Mouse (Mus musculus): ENCODE measurements around the gene Klf17.

The Klf17 gene

DNA sequence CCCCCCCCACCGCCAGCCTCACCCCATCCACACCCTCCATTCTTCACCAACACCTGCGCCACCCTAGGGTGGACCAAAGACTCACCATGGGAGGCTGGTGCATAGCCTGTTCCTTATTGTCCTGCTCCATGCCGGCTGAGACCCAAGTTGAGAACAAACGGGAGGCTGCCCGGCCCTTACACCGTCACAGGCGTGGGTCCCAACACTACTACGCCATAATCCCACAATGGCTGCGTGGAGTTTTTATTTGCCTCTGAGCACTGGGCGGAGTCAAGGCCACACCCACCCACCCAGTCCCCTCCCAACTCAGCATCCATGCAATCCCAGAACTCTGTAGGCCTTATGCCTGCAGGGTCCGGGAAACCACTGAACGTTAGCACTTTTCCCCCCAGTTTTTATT is at the start of gene Klf17:
Klf17 (minus strand) TSS at position 233 of the 400 bp plus-strand sequence.
- no peaks in the 10 kb centered on the region for H3K9me3 ChIP-seq (ENCODE audit: low read length)
- no peak within 1 kb of the TSS for H3K4me3 ChIP-seq (replicated peaks; ENCODE audit: low read length)
- no peaks in the 10 kb centered on the region for H3K4me1 ChIP-seq (replicated peaks; ENCODE audit: low read depth, low read length)
- TF ChIP-seq NANOG (IDR thresholded peaks at IDR 0.05; ENCODE audit: borderline replicate concordance, low read length) (no peak), POU5F1 (IDR thresholded peaks at IDR 0.05; ENCODE audit: borderline replicate concordance, low read length) (no peak), CTCF (conservative IDR thresholded peaks at IDR 0.05; ENCODE audit: low read length) (no peak)
- no peaks in the 10 kb centered on the region for H3K36me3 ChIP-seq (ENCODE audit: insufficient read depth, low read length)
- no peaks in the 10 kb centered on the region for H3K27me3 ChIP-seq (ENCODE audit: insufficient read depth, low read length)

DNA sequence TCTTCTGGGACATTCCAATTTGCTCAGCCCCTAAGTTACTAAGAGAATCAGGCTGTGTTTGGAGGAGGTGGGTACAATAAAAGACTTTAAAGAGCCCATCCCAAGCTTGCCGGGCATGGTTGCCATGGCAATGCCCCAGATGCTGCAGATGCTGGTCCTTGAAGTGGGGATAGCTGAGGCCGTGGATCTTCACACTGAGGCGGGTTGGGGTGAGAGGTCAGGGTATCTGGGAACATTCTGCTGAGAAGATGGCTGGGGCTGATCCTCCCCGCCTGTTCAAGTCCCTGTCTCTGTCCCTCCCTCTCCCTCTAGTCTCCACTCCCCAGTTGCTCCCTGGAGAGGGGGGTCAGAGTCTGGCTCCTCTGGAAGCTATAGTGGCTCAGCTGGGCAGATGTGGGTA is 48.9 kb upstream of the Klf17 start:
- H3K36me3 ChIP-seq (ENCODE audit: insufficient read depth, low read length): no peaks in the 10 kb centered on the region
- no peaks in the 10 kb centered on the region for H3K9me3 ChIP-seq (ENCODE audit: low read length)
- TF ChIP-seq NANOG (IDR thresholded peaks at IDR 0.05; ENCODE audit: borderline replicate concordance, low read length): no peak
- no peak overlapping the region for H3K4me3 ChIP-seq (replicated peaks; ENCODE audit: low read length)
- H3K27me3 ChIP-seq (ENCODE audit: insufficient read depth, low read length): no peaks in the 10 kb centered on the region; the same call in 1 of the 2 replicates
- peaks cover 22% of the 10 kb centered on the region for H3K4me1 ChIP-seq (replicated peaks; ENCODE audit: low read depth, low read length)

DNA sequence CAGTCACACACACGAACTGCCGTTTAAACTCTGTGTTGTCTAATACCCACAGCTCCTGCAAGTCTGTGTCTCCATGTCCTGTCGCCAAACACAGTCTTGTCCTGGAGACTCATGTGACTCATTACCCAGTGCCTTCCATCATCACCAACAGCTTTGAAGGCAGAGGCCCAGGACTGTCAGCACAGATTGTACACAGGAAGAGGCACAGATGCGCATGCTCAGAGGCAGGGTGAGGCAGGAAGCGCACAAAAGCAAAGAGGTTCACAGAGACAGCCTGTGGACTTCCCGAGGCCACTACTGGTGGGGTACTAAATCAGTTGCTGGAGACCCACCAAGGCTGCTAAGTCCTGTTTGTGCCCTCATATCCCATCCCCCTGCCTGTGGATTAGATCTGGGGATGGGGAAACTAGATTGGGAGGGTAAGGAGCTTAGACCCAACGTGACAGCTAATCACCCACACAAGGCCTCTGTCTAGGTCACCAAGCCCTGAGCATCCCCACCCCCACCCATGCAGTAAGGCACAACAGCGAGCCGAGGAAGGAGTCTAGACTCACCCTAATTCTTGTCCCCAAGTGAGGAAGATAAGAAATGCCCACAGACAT is 48.2 kb upstream of the Klf17 start:
- no peaks in the 10 kb centered on the region for H3K9me3 ChIP-seq (ENCODE audit: low read length)
- no peaks in the 10 kb centered on the region; the same call in 1 of the 2 replicates for H3K27me3 ChIP-seq (ENCODE audit: insufficient read depth, low read length)
- H3K4me3 ChIP-seq (replicated peaks; ENCODE audit: low read length): no peak overlapping the region
- H3K36me3 ChIP-seq (ENCODE audit: insufficient read depth, low read length): no peaks in the 10 kb centered on the region
- peaks cover 22% of the 10 kb centered on the region for H3K4me1 ChIP-seq (replicated peaks; ENCODE audit: low read depth, low read length)
- TF ChIP-seq NANOG (IDR thresholded peaks at IDR 0.05; ENCODE audit: borderline replicate concordance, low read length) (no peak), POU5F1 (IDR thresholded peaks at IDR 0.05; ENCODE audit: borderline replicate concordance, low read length) (no peak)

DNA sequence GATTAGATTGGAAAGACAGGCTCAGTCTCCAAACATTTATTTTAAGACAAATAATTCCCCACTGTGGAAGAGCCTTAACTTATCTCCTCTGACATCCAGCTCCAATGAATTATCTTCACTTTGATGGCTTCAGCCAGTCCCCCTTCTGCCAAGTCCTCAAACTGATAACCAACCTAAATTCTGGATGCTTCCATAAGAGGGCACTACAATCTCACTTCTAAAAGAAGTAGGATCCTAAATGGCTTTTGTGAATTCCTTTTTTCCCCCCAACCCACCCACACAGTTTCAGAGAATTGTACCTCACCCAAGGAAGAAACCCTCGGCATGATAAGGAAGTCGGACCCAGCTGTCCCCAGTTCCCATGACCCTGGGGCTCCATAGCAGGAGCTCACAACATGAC is 45.5 kb upstream of the Klf17 start:
- Histone ChIP-seq H3K27me3 (ENCODE audit: insufficient read depth, low read length) (no peaks in the 10 kb centered on the region), H3K4me3 (replicated peaks; ENCODE audit: low read length) (no peak overlapping the region), H3K36me3 (ENCODE audit: insufficient read depth, low read length) (no peaks in the 10 kb centered on the region), H3K4me1 (replicated peaks; ENCODE audit: low read depth, low read length) (peaks cover 29% of the 10 kb centered on the region), H3K9me3 (ENCODE audit: low read length) (no peaks in the 10 kb centered on the region)
- TF ChIP-seq CTCF (conservative IDR thresholded peaks at IDR 0.05; ENCODE audit: low read length) (no peak; the same call in 1 of the 2 replicates), NANOG (IDR thresholded peaks at IDR 0.05; ENCODE audit: borderline replicate concordance, low read length) (no peak), POU5F1 (IDR thresholded peaks at IDR 0.05; ENCODE audit: borderline replicate concordance, low read length) (no peak)

DNA sequence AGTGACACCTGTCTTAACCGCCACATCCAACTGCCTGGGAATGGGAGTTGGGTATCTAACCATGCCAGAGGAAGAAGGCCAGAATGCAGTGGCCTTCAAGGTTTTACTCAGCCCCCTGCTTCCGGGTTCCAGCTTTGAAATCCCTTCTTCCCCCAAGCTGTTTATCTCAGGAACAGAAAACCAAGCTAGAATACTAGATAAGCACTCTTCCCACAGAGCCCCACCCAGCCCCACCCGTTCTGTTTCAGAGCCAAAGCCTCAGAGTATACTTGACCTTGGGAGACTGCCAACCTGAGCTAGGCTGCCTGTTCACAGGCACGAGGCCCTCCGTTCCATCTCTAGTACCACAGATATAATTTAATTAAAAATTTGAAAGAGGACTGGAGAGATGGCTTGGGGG is 41.5 kb upstream of the Klf17 start:
- Histone ChIP-seq H3K27me3 (ENCODE audit: insufficient read depth, low read length) (no peaks in the 10 kb centered on the region), H3K4me1 (replicated peaks; ENCODE audit: low read depth, low read length) (peaks cover 15% of the 10 kb centered on the region), H3K4me3 (replicated peaks; ENCODE audit: low read length) (no peak overlapping the region), H3K9me3 (ENCODE audit: low read length) (no peaks in the 10 kb centered on the region), H3K36me3 (ENCODE audit: insufficient read depth, low read length) (no peaks in the 10 kb centered on the region)
- TF ChIP-seq CTCF (conservative IDR thresholded peaks at IDR 0.05; ENCODE audit: low read length) (no peak), POU5F1 (IDR thresholded peaks at IDR 0.05; ENCODE audit: borderline replicate concordance, low read length) (no peak), NANOG (IDR thresholded peaks at IDR 0.05; ENCODE audit: borderline replicate concordance, low read length) (no peak)

DNA sequence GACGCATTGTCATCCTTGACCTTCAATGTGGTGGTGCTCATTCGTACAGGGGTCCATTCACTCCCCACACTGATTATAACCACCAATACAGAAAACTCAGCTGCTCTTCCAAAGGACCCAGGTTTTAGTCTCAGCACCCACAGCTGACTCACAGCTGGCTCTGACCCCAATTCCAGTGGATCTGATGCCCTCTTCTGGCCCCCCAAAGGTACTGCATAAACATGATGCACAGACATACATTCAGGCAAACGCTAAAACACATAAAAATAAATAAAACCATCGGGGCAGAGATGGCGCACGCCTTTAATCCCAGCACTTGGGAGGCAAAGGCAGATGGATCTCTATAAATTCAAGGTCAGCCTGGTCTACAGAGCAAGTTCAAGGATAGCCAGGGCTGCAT is 34.5 kb upstream of the Klf17 start:
- Histone ChIP-seq H3K4me1 (replicated peaks; ENCODE audit: low read depth, low read length) (peaks cover 9% of the 10 kb centered on the region), H3K27me3 (ENCODE audit: insufficient read depth, low read length) (no peaks in the 10 kb centered on the region), H3K9me3 (ENCODE audit: low read length) (no peaks in the 10 kb centered on the region), H3K36me3 (ENCODE audit: insufficient read depth, low read length) (no peaks in the 10 kb centered on the region), H3K4me3 (replicated peaks; ENCODE audit: low read length) (no peak overlapping the region)
- TF ChIP-seq CTCF (conservative IDR thresholded peaks at IDR 0.05; ENCODE audit: low read length) (peak; percentile 57), POU5F1 (IDR thresholded peaks at IDR 0.05; ENCODE audit: borderline replicate concordance, low read length) (no peak), NANOG (IDR thresholded peaks at IDR 0.05; ENCODE audit: borderline replicate concordance, low read length) (no peak)

DNA sequence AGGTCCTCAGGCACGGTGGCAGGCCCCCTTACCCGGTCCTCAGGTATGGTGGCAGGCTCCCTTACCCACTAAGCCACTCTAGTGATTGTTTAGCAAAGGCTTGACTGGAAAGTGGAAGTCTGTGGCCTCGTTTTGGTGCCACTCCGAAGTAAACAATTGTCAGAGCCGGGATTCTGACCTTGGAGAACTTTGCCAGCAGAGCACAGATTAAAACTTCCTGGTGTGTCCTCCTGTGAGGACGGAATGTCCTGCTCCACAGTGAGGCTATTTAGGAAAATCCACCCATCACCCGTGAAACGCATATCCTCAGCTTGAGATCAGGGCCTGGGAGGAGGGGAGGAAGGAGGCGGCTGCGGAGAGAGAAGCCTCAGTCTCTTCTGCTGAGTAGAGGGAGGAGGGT is 22.9 kb upstream of the Klf17 start:
- Histone ChIP-seq H3K27me3 (ENCODE audit: insufficient read depth, low read length) (no peaks in the 10 kb centered on the region), H3K9me3 (ENCODE audit: low read length) (peaks cover 4% of the 10 kb centered on the region; the same call in 1 of the 2 replicates), H3K4me1 (replicated peaks; ENCODE audit: low read depth, low read length) (peaks cover 12% of the 10 kb centered on the region), H3K4me3 (replicated peaks; ENCODE audit: low read length) (no peak overlapping the region), H3K36me3 (ENCODE audit: insufficient read depth, low read length) (no peaks in the 10 kb centered on the region)
- TF ChIP-seq NANOG (IDR thresholded peaks at IDR 0.05; ENCODE audit: borderline replicate concordance, low read length) (no peak), POU5F1 (IDR thresholded peaks at IDR 0.05; ENCODE audit: borderline replicate concordance, low read length) (no peak), CTCF (conservative IDR thresholded peaks at IDR 0.05; ENCODE audit: low read length) (no peak)

DNA sequence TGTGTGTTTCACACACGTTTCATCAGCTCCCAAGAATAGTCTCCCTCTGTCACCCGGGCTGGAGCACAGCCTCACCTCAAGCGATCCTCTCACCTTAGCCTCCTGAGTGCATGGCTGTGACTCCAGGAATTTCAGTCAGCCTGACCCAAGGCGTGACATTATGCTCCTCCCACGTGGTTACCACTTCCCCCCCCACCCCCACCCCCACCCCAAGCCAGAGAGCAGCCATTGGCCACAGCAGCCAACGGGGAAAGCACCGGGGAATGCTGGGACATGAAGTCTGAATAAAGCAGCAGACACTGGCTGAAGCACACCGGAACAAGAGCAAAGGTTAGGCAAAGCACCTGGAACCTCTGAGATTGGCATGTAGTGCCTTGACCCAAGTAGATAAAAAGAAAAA is 21.5 kb upstream of the Klf17 start:
- Histone ChIP-seq H3K4me3 (replicated peaks; ENCODE audit: low read length) (peak overlapping the region; percentile 26), H3K36me3 (ENCODE audit: insufficient read depth, low read length) (no peaks in the 10 kb centered on the region), H3K9me3 (ENCODE audit: low read length) (peaks cover 4% of the 10 kb centered on the region; the same call in 1 of the 2 replicates), H3K27me3 (ENCODE audit: insufficient read depth, low read length) (no peaks in the 10 kb centered on the region), H3K4me1 (replicated peaks; ENCODE audit: low read depth, low read length) (peaks cover 10% of the 10 kb centered on the region)
- no peak for TF ChIP-seq CTCF (conservative IDR thresholded peaks at IDR 0.05; ENCODE audit: low read length)
- no peak for TF ChIP-seq POU5F1 (IDR thresholded peaks at IDR 0.05; ENCODE audit: borderline replicate concordance, low read length)
- TF ChIP-seq NANOG (IDR thresholded peaks at IDR 0.05; ENCODE audit: borderline replicate concordance, low read length): no peak

DNA sequence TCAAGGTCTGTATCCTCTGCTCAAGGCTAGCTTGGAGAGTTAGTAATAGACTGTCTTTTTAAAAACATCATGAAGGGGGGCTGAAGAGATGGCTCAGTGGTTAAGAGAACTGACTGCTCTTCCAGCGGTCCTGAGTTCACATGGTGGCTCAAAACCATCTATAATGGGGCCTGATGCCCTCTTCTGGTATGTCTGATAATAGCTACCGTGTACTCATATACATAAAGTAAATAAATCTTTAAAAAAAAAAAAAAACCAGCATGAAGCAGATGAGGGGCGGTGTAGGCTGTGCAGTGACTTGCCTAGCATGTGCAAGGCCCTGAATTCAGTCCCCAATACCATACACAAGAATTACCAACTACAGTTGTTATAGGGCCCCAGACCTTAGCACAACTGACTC is 17.5 kb upstream of the Klf17 start:
- Histone ChIP-seq H3K4me1 (replicated peaks; ENCODE audit: low read depth, low read length) (peaks cover 7% of the 10 kb centered on the region), H3K27me3 (ENCODE audit: insufficient read depth, low read length) (no peaks in the 10 kb centered on the region), H3K9me3 (ENCODE audit: low read length) (peaks cover 4% of the 10 kb centered on the region; the same call in 1 of the 2 replicates), H3K36me3 (ENCODE audit: insufficient read depth, low read length) (no peaks in the 10 kb centered on the region), H3K4me3 (replicated peaks; ENCODE audit: low read length) (no peak overlapping the region)
- TF ChIP-seq NANOG (IDR thresholded peaks at IDR 0.05; ENCODE audit: borderline replicate concordance, low read length): no peak
- TF ChIP-seq CTCF (conservative IDR thresholded peaks at IDR 0.05; ENCODE audit: low read length): no peak
- no peak for TF ChIP-seq POU5F1 (IDR thresholded peaks at IDR 0.05; ENCODE audit: borderline replicate concordance, low read length)
